Mouse (Mus musculus) hindbrain, embryonic 13.5 days (tissue): ENCODE results near the gene Hist2h2ab. TPM values are rescaled to one million over a fixed set of nuclear protein-coding genes. Genes with fewer than 3 reads are reported as not detected.
A peak's percentile ranks its signal among the peaks of the same experiment; 100 is the strongest.
"Not testable (repeated sequence)": the region's sequence is repeated elsewhere in the genome, so short reads cannot be mapped to it uniquely, and the experiment has no call there.

Source experiments
- ATAC-seq: fragments of 200-750 bp; cut with Nextera tagmentation; 2 replicates; pipeline ENCODE4 v1.8.0; 2017; ENCODE audit warnings: moderate TSS enrichment; ENCODE audit not compliant: low FRiP score
- H3K27ac ChIP-seq: fragments of 300-500 bp; sonication (generic); 2 replicates; pipeline ENCODE4 v1.5.1; 2015; ENCODE audit warnings: inconsistent platforms, mild to moderate bottlenecking, moderate library complexity
- H3K27me3 ChIP-seq: fragments of 300-500 bp; sonication (generic); 2 replicates; pipeline ENCODE4 v1.6.1; 2015; ENCODE audit warnings: mild to moderate bottlenecking, inconsistent platforms
- H3K36me3 ChIP-seq: fragments of 300-500 bp; sonication (generic); 2 replicates; pipeline ENCODE4 v1.6.1; 2015; ENCODE audit warnings: mild to moderate bottlenecking, inconsistent platforms
- H3K4me1 ChIP-seq: fragments of 300-500 bp; sonication (generic); replicated peaks from 2 replicates; pipeline ENCODE4 v1.6.1; 2015; ENCODE audit warnings: inconsistent platforms
- H3K4me2 ChIP-seq: fragments of 300-500 bp; sonication (generic); 2 replicates; pipeline ENCODE4 v1.6.1; 2015; ENCODE audit warnings: inconsistent platforms, mild to moderate bottlenecking, moderate library complexity
- H3K4me3 ChIP-seq: fragments of 300-500 bp; sonication (generic); 2 replicates; pipeline ENCODE4 v1.5.1; 2015; ENCODE audit warnings: mild to moderate bottlenecking, inconsistent platforms
- H3K9ac ChIP-seq: fragments of 300-500 bp; sonication (generic); 2 replicates; pipeline ENCODE4 v1.6.1; 2015; ENCODE audit warnings: mild to moderate bottlenecking, inconsistent platforms
- H3K9me3 ChIP-seq: fragments of 300-500 bp; sonication (generic); 2 replicates; pipeline ENCODE4 v1.6.1; 2016; ENCODE audit warnings: inconsistent platforms
- WGBS: fragments of 180-500 bp; shearing (Covaris S2); methylation state at CpG from one replicate; pipeline ENCODE4 v1.1.7; 2015; 5-methylcytosine and 5-hydroxymethylcytosine counted together
- polyA plus RNA-seq: library from polyadenylated mRNA; unstranded; fragments of >200 nt; fragmentation: Nextera tagmentation; extraction: Ambion mirVana; gene quantifications from 2 replicates; pipeline ENCODE4 v1.2.1, GENCODE M21; 2015

The Hist2h2ab gene
- polyA plus RNA-seq, 1 experiment from 2014 or later, result not detected

DNA sequence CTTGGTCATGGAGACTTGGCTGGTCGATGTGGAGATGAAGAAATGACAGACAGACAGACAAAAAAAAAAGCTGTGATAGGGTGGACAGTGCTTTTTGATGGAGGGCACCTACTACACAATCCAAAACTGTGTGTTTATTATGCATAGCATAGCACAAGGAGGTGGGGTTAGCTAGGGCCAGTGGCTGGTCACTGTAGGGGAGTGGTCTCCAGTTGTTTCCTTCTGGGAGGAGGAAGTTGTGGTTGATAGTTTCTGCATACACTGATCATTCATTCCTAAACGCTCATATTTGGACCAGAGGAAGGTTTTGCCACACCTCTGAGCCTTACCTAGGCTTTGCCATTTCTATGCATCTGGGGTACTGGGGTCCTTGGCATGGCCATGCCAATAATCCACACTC, 10.7 kb downstream of the Hist2h2ab start:
- Histone ChIP-seq H3K4me3 (no peak overlapping the region), H3K27me3 (no peaks in the 10 kb centered on the region), H3K36me3 (no peaks in the 10 kb centered on the region), H3K9me3 (no peaks in the 10 kb centered on the region), H3K4me2 (no peak overlapping the region), H3K9ac (no peak overlapping the region), H3K4me1 (0 out of 2 replicates have a peak, but pooled peaks cover 2% of the 10 kb centered on the region), H3K27ac (no peak overlapping the region)
- ATAC-seq, result no peak
- 89% methylated on average over 2 of the region's 2 CpGs for WGBS

DNA sequence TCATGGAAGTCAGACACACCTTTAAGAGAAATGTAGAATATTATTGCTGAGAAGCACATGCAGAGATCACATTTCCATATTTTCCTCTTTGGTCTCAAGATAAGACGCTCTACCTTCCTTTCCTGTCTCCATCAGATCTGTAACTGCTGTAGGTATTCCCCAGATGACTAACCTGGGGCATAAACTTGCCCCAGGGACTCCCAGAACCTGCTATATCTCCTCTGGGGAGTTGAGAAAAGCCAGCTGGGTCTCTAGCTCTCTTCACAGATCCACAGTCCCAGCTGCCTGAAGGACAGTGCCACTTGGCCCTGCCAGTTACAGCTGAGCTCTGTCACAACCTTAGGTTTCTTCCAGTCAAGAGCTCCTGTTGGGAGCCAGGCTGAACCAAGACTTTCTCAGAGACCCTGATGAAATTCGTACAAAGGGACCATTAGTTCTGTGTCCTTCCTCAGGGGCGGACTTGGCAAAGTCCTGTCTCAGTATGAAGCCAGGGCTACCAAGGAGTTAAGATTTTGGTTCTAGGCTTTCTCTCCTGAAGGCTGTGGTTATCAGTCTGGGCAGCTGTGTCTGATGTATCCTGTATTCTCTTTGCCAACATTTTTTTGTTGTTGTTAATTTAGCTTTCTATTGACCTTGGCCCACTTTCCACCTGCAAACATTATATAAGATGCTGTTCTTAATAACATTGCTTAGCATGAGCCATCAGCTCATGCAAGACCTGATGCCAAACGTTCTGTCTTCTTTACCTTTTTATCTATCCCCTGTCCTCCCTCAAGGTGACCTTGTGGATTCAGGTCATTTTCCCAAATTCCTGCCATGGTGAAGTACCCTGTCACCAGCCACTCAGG, 11.5 kb downstream of the Hist2h2ab start:
- 78% methylated on average over 4 of the region's 4 CpGs for WGBS
- ATAC-seq, result no peak
- no peaks in the 10 kb centered on the region for H3K9me3 ChIP-seq
- no peak overlapping the region for H3K9ac ChIP-seq
- no peak overlapping the region for H3K27ac ChIP-seq
- H3K4me3 ChIP-seq, result no peak overlapping the region
- H3K4me1 ChIP-seq, result no peaks in the 10 kb centered on the region
- no peak overlapping the region for H3K4me2 ChIP-seq
- no peaks in the 10 kb centered on the region for H3K36me3 ChIP-seq
- no peaks in the 10 kb centered on the region for H3K27me3 ChIP-seq

DNA sequence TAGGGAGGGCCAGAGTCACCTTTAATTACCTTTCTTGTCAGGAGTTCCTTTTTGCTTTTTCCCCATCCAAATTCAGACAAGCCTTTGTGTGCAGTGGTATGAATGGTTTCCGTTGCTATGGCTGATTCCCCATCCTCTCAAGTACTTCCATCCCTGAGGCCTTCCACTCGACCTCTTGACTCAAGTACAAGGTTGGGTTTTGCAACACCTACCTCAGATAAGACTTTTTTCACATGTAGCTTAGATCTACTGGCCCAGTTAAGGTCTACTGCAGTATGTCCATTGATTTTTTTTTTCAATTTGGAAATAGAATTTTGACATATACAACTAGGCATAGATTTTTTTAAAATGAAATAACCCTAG, 12.1 kb downstream of the Hist2h2ab start:
- Histone ChIP-seq H3K36me3 (no peaks in the 10 kb centered on the region), H3K9me3 (no peaks in the 10 kb centered on the region), H3K4me2 (no peak overlapping the region), H3K4me3 (no peak overlapping the region), H3K9ac (no peak overlapping the region), H3K4me1 (peaks cover under 1% of the 10 kb centered on the region; the same call in 1 of the 2 replicates), H3K27ac (no peak overlapping the region), H3K27me3 (no peaks in the 10 kb centered on the region)
- no peak for ATAC-seq
- WGBS, result 57% methylated on average over 2 of the region's 2 CpGs

DNA sequence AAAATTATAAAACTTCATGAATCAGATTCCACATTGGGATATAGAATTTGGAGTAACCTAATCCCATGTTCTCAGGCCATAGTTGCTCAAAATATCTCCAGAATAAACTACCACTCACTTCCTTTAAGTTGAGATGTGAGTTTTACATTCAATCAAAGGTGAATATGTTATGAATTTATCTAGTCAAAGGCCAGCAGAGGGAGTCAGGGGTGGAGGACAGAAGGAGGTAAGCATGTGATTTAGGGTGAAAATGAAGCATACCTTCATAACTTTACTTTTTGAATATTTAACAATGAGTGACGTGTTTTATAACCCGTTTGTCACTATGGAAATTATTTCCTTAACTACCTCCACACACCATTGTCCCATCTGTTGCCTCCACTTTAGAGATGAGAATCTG, 15.2 kb downstream of the Hist2h2ab start:
- ATAC-seq, result no peak
- WGBS, result 94% methylated on average over 2 of the region's 2 CpGs

DNA sequence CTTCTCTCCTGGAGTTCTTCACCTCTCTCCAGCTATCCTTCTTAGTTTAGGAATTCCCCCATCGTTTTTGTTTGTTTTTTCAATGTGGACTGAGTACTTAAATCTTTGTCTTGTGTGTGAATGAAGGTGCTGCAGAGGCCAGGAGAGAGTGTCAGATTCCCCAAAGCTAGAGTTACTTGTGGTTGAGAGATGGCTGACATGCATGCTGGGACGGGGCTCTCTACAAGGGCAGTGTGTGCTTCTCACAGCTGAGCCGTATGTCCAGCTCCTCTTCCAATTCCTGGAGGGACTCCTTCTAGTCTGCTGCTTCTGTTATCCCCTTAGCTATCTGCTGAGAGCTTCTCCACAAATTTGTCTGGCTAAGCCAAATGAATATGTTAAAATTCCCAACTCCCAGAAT, 16.2 kb downstream of the Hist2h2ab start:
- Histone ChIP-seq H3K9ac (no peak overlapping the region), H3K27ac (no peak overlapping the region), H3K4me1 (peaks cover 19% of the 10 kb centered on the region), H3K9me3 (no peaks in the 10 kb centered on the region), H3K4me3 (no peak overlapping the region), H3K27me3 (no peaks in the 10 kb centered on the region), H3K4me2 (no peak overlapping the region), H3K36me3 (no peaks in the 10 kb centered on the region)
- 72% methylated on average over 3 of the region's 3 CpGs for WGBS
- ATAC-seq, result no peak

More for the DNA sequence above, 15.2 kb downstream of the Hist2h2ab start:
- Histone ChIP-seq H3K36me3 (no peaks in the 10 kb centered on the region), H3K27me3 (no peaks in the 10 kb centered on the region), H3K9me3 (no peaks in the 10 kb centered on the region), H3K4me1 (peaks cover 17% of the 10 kb centered on the region), H3K4me3 (no peak overlapping the region), H3K27ac (no peak overlapping the region), H3K4me2 (no peak overlapping the region), H3K9ac (no peak overlapping the region)

DNA sequence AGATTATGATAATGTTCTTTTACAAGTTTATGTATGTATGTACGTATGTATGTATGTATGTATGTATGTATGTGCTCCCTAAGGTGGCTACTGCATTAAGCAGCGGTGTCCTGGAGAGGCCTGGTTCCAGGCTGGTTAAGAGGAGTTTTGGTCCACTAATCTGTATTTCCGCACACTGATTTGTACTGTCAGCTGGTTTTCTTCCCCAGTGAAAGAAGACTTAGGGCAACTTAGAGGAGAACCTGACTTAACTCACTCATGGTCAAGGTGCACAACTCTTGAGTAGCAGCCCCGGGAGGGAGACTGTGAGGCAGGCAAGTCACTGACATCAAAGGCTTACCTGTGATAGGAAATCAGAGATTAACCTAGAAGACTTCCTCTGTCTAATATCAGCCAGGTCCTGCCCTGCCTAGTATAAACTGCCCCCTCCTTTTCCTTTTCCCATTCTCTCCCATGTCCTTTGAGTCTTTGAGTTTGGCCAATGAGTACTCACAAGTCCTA, 17.2 kb downstream of the Hist2h2ab start:
- H3K27me3 ChIP-seq, result no peaks in the 10 kb centered on the region
- no peaks in the 10 kb centered on the region for H3K36me3 ChIP-seq
- H3K4me3 ChIP-seq, result 0 out of 2 replicates have a peak overlapping the region, but pooled peaks have one; percentile 36
- H3K27ac ChIP-seq, result no peak overlapping the region
- ATAC-seq, result no peak
- 82% methylated on average over 4 of the region's 4 CpGs for WGBS
- H3K9ac ChIP-seq, result peak overlapping the region; percentile 53; the same call in 1 of the 2 replicates
- peak overlapping the region; percentile 45 for H3K4me2 ChIP-seq
- H3K9me3 ChIP-seq, result no peaks in the 10 kb centered on the region
- peaks cover 22% of the 10 kb centered on the region for H3K4me1 ChIP-seq

DNA sequence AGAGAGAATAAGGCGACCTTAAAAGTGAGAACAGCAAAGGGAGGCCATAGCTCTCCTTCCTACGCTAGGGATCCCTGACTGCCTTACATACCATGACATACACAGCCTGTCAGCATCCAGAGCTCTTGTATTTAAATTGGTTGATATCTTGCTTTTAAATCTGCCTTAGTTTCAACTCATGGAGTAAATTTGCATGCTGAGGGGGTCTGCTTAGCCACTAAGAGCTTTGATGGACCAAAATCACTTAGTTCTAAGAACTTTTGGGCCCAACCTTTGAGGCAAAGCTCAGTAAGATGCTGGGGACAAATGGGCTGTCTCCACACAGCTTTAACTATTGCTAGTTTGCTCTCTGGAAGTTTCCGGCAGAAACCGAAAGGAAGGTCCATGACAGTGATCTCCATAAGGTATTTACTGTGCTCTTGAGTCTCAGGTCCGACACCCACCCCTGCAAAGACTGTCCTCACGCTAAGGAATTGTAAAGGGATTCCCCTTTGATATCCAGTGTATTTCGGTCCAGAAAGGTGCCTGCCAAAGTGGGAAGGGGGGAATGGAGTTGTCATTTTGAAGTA, 17.8 kb downstream of the Hist2h2ab start:
- 26% methylated on average over 7 of the region's 7 CpGs for WGBS
- Histone ChIP-seq H3K27ac (no peak overlapping the region), H3K4me3 (peak overlapping the region; percentile 36), H3K9ac (peak overlapping the region; percentile 53), H3K4me1 (peaks cover 22% of the 10 kb centered on the region), H3K27me3 (no peaks in the 10 kb centered on the region), H3K9me3 (no peaks in the 10 kb centered on the region), H3K4me2 (peak overlapping the region; percentile 45), H3K36me3 (no peaks in the 10 kb centered on the region)
- no peak for ATAC-seq

DNA sequence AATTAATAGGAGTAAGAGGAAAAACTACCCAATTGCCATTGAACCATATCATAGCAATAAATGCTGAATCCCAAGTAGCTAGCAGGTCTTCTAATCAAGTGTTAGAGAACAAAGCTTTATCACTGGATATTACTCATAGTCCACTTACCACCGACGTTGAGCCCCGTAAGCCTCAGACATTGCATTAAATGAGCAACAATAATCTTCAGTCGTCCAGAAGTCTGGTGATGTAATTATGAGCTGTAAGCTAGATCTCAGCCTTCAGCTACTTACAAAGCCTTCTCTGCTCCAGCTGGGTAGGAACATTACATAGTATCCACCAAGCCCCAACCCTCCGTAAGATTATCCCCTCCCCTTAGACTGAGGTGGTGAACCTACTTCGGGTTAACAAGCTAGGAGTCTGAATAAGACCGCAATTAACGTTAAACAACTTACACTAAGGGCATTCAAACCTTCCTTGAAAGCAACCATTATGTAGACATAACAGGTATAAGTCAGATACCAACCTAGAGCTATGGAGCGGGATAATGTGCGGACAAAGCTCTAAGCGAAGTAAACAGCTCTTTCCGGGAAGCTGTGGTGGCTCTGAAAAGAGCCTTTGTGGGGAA, 18.3 kb downstream of the Hist2h2ab start:
- Histone ChIP-seq H3K4me1 (peaks cover 22% of the 10 kb centered on the region), H3K9ac (peak overlapping the region; percentile 53), H3K36me3 (no peaks in the 10 kb centered on the region), H3K4me3 (peak overlapping the region; percentile 36), H3K27ac (no peak overlapping the region), H3K9me3 (no peaks in the 10 kb centered on the region), H3K4me2 (peak overlapping the region; percentile 45), H3K27me3 (no peaks in the 10 kb centered on the region)
- no peak for ATAC-seq
- under 1% methylated on average over 12 of the region's 12 CpGs for WGBS

DNA sequence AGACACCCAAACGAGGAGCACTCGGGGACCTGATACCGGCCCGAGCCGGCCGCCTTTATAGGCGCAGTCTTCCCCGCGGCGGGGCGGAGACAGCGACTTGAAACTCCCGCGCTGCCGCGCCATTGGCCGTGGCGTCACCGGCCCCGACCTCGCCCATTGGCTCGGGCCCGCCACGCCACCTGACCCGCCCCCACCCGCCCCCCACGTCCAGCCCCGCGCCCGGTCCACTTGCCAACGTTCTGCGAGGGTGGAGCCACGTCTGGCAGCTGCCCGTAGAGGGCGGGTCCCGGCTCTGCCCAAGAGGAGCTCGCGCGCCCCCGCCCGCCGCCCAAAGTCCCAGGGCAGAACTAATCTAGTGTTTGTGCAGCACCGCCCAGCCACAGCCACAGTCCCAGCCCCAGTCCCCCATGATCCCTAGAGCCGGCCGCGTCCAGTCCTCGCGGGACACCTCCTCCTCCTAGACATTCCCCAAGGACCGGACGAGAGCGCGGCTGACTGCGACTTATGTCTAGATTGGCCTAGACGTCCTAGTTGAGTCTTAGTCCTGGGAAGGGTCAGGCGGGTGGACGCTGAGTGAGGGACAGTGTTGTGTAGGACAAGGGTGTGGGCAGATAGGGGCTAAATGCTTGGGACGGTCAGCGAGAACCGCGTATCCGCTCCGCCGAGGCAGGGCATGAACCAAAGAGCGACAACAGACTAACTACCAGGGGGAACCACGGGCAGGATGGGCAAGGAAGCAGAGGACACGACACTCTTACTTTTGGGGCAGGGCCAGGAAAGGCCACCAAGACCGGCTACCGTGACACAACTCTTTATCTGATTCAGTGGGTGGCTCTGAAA, 19.5 kb downstream of the Hist2h2ab start, which contains the start of gene Hist2h3c2:
TSS of gene Hist2h3c2 (minus strand) at position 174 of the 840 bp plus-strand sequence.
- not testable (repeated sequence) for H3K9me3 ChIP-seq, H3K36me3 ChIP-seq, H3K27me3 ChIP-seq
- peak within 1 kb of the TSS; percentile 37 for H3K4me3 ChIP-seq
- peak within 1 kb of the TSS; percentile 53 for H3K9ac ChIP-seq
- peak within 1 kb of the TSS; percentile 49 for H3K4me2 ChIP-seq
- H3K27ac ChIP-seq, result peak within 1 kb of the TSS; percentile 80
- H3K4me1 ChIP-seq, result peaks cover 28% of the 10 kb centered on the region
- WGBS, result 0% methylated on average over 19 of the region's 68 CpGs
- peak; percentile 88 for ATAC-seq

DNA sequence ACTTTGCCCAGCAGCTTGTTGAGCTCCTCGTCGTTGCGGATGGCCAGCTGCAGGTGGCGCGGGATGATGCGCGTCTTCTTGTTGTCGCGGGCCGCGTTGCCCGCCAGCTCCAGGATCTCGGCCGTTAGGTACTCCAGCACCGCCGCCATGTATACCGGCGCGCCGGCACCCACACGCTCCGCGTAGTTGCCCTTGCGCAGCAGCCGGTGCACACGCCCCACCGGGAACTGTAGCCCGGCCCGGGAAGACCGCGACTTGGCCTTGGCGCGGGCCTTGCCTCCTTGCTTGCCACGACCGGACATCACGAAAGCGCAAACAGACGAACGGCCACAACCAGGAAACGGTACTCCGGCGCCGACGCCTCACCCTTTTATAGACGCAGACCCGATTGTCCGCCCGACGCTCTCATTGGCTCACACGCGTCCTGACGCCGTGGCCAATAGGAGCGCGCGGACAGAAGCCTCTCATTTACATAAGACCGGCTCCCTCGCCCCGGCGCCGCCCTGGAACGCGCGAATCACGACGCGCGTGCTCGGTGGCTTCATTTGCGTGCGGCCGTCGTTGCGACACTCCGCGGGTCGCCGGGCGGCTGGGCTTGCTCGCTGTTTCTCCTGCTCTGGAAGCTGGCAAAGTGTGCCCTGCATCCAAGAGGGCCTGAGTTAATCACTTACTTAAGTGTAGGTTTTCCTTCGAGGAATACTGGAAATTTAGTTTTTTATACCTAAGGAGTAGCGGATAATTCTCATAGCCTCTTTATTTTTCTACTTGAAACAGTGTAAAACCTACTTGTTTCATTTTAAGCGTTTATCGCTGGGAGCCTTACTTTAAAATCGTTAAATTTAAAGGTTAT, 20.5 kb downstream of the Hist2h2ab start, which contains the start of gene Hist2h2aa2:
TSS of gene Hist2h2aa2 (minus strand) at position 328 of the 850 bp plus-strand sequence.
- H3K9ac ChIP-seq, result peak within 1 kb of the TSS; percentile 65
- H3K27me3 ChIP-seq, H3K36me3 ChIP-seq, H3K9me3 ChIP-seq: not testable (repeated sequence)
- 3% methylated on average over 38 of the region's 85 CpGs for WGBS
- peak within 1 kb of the TSS; percentile 80 for H3K27ac ChIP-seq
- ATAC-seq, result peak; percentile 86
- H3K4me3 ChIP-seq, result peak within 1 kb of the TSS; percentile 37
- H3K4me2 ChIP-seq, result peak within 1 kb of the TSS; percentile 49
- H3K4me1 ChIP-seq, result peaks cover 34% of the 10 kb centered on the region

DNA sequence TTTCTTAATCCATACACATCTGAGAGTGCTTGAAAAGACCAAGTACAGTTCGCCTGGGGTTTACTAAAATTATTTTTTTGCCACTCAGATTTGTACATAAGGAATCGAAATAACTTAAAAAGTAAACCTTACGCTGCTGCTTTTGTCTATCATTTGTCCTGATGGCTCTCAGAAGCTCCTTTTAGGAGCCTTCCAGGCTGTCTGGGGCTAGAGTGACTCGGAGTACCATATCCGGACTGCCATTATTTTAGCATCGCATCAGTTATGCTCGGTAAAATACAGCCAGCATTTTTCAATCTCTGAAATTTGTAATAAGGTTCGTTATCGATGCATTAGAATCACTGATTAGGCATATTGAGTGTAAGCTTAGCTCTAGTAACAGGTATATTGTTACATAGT, 21.1 kb downstream of the Hist2h2ab start:
- no peak for ATAC-seq
- peak overlapping the region; percentile 38 for H3K4me2 ChIP-seq
- peaks cover 34% of the 10 kb centered on the region for H3K4me1 ChIP-seq
- no peaks in the 10 kb centered on the region for H3K9me3 ChIP-seq
- peak overlapping the region; percentile 20 for H3K4me3 ChIP-seq
- no peaks in the 10 kb centered on the region for H3K36me3 ChIP-seq
- WGBS, result 76% methylated on average over 9 of the region's 9 CpGs
- peak overlapping the region; percentile 75 for H3K27ac ChIP-seq
- H3K9ac ChIP-seq, result peak overlapping the region; percentile 65
- no peaks in the 10 kb centered on the region for H3K27me3 ChIP-seq
